Mouse (Mus musculus) liver, adult 2 months (tissue): ENCODE data around the gene Adamtsl1.

Source experiments
- CTCF ChIP-seq: fragments of 200-500 bp; IDR thresholded peaks from 2 replicates; pipeline ENCODE4 v1.5.1; 2011; ENCODE audit warnings: low read depth, low read length, control low read depth
- POLR2A ChIP-seq: fragments of 200-500 bp; IDR thresholded peaks from 2 replicates; pipeline ENCODE4 v1.6.1; 2011; ENCODE audit warnings: low read length, control low read depth; ENCODE audit not compliant: insufficient read depth; ENCODE audit errors: extremely low read depth

DNA sequence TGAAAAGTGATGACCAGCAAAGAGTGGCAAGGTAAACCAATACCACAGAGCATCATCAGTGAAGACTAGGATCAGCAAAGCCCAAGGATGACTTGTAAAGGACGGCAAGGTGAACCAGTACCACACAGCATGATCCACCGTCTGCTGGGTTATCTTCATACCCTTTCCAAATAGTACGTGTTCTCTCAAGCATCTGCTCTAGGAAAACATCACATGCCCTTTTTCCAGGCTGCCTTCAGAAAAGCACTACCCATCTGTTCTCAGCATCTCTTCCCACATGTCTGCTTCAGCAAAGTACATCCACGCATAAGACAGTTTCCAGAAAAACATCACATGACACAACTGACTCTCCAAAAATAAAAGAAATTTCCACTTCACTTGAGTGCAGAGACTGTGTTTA is 408.8 kb downstream of the Adamtsl1 start:
- TF ChIP-seq CTCF (no peak), POLR2A (no peak)
